ENCODE assay signal across 23 mouse cellular contexts in the genomic region with DNA sequence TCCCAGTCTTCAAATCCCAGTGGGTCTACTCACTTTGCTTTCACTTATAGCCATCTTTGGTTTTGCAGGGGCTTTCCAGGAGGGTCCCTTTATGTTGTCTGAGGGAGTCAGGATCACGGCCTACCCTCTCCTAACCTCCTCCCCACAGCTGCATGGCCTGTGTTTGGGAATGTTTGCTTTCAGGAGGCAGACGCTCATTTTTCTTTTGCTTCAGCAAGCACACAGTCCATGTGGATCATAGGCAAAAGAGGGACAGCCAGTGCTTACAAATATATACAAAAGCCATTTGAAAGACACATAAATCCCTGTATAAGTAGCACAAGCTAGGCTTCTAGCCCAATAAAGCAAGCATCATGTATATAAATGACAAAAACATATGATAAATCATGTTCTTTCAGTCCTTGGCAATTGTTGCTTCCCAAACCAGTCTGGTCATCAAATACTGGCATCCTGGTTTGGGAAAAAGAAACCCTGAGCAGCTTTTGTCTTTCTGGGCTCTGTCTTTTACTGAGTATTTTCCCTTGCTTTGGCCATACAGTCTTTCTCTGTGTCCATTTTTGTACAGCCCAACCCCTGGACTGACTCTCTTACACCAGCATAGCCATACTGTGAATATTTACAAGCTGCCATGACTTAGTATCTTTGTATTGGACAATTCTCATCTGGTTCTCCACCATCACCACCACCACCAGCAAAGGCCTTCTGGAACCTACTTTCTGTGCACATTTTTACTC.
A peak's percentile ranks its signal among the peaks of the same experiment; 100 is the strongest.
DNase-seq lines count a peak whose midpoint lies in the region; ATAC-seq and TF ChIP-seq lines count a peak whose summit lies in the region.
"Had no signal": no experiment of that assay in that cellular context is flagged by ENCODE, and none has a peak within 500 bp of the region (broad histone marks: within the 10 kb centered on the region; RNA-seq: fewer than 3 reads in every experiment).

No protein-coding gene starts in this region.

- no peaks in the 10 kb centered on the region for H3K9me3 ChIP-seq in kidney, postnatal 0 days (replicated peaks; ENCODE audit: low read length)
- no peaks in the 10 kb centered on the region for H3K9me3 ChIP-seq in lung, embryonic 16.5 days (ENCODE audit: control insufficient read depth, low read length)
- H3K9me3 ChIP-seq in stomach, embryonic 15.5 days = no peaks in the 10 kb centered on the region
- H3K9me3 ChIP-seq: embryonic facial prominence, embryonic 15.5 days; forebrain, embryonic 10.5 days; heart, embryonic 12.5 days; hindbrain, embryonic 10.5 days had no signal

- H3K4me3 ChIP-seq in kidney, postnatal 0 days (replicated peaks; ENCODE audit: low read depth, low read length) = no peak overlapping the region
- no peak overlapping the region for H3K4me3 ChIP-seq in lung, embryonic 16.5 days (ENCODE audit: low read length)
- no peak overlapping the region for H3K4me3 ChIP-seq in stomach, embryonic 15.5 days (replicated peaks)
- H3K4me3 ChIP-seq: embryonic facial prominence, embryonic 15.5 days; erythroblast, embryonic 14.5 days; forebrain, embryonic 10.5 days; gastrocnemius, adult 2 months; heart, embryonic 12.5 days; hindbrain, embryonic 10.5 days had no signal

- peak; percentile 14 for DNase-seq in kidney, postnatal 0 days (ENCODE audit: low spot score)
- DNase-seq in kidney, adult 9 months = no peak
- DNase-seq in lung, postnatal 10 days = no peak
- no peak for DNase-seq in layer of hippocampus, postnatal 14 days (ENCODE audit: low spot score in 2 of 2)
- no peak for DNase-seq in embryo, embryonic 10 days (ENCODE audit: low spot score)
- DNase-seq: adrenal gland, adult 2 months; adrenal gland, postnatal 36 days; cerebellum, adult 2 months; cerebellum, postnatal 10 days; embryo, embryonic 11 days; gastrocnemius, adult 2 months; gastrocnemius, postnatal 25 days had no signal

- no peaks in the 10 kb centered on the region for H3K36me3 ChIP-seq in kidney, postnatal 0 days (ENCODE audit: insufficient read depth, low read length)
- H3K36me3 ChIP-seq in lung, embryonic 16.5 days (ENCODE audit: control insufficient read depth, insufficient read depth, low read length) = no peaks in the 10 kb centered on the region
- H3K36me3 ChIP-seq in stomach, embryonic 15.5 days = no peaks in the 10 kb centered on the region
- H3K36me3 ChIP-seq: embryonic facial prominence, embryonic 15.5 days; forebrain, embryonic 10.5 days; heart, embryonic 12.5 days; hindbrain, embryonic 10.5 days had no signal

- H3K27ac ChIP-seq in kidney, postnatal 0 days = no peak overlapping the region
- H3K27ac ChIP-seq in lung, embryonic 16.5 days (ENCODE audit: low read length) = no peak overlapping the region
- H3K27ac ChIP-seq in stomach, embryonic 15.5 days = peak overlapping the region; percentile 57; the same call in 1 of the 2 replicates
- H3K27ac ChIP-seq: embryonic facial prominence, embryonic 15.5 days; forebrain, embryonic 10.5 days; gastrocnemius, adult 2 months; hindbrain, embryonic 10.5 days had no signal

- H3K4me1 ChIP-seq in kidney, postnatal 0 days (replicated peaks; ENCODE audit: insufficient read depth, low read length) = no peaks in the 10 kb centered on the region
- H3K4me1 ChIP-seq in lung, embryonic 16.5 days (replicated peaks; ENCODE audit: control insufficient read depth, insufficient read depth, low read length) = no peaks in the 10 kb centered on the region
- H3K4me1 ChIP-seq in stomach, embryonic 15.5 days = no peaks in the 10 kb centered on the region
- H3K4me1 ChIP-seq: embryonic facial prominence, embryonic 15.5 days; heart, embryonic 12.5 days had no signal

- no peak overlapping the region for H3K4me2 ChIP-seq in kidney, postnatal 0 days (ENCODE audit: low read length)
- H3K4me2 ChIP-seq in lung, embryonic 16.5 days (ENCODE audit: low read depth, low read length) = no peak overlapping the region
- H3K4me2 ChIP-seq in stomach, embryonic 15.5 days = no peak overlapping the region
- H3K4me2 ChIP-seq: embryonic facial prominence, embryonic 15.5 days; heart, embryonic 12.5 days had no signal

- H3K27me3 ChIP-seq in kidney, postnatal 0 days (ENCODE audit: insufficient read depth, low read length) = no peaks in the 10 kb centered on the region
- no peaks in the 10 kb centered on the region for H3K27me3 ChIP-seq in lung, embryonic 16.5 days (ENCODE audit: control insufficient read depth, insufficient read depth, low read depth, low read length)
- no peaks in the 10 kb centered on the region for H3K27me3 ChIP-seq in stomach, embryonic 15.5 days (replicated peaks)
- H3K27me3 ChIP-seq: CH12.LX; embryonic facial prominence, embryonic 15.5 days; heart, embryonic 12.5 days; Patski had no signal

- H3K9ac ChIP-seq in kidney, postnatal 0 days (ENCODE audit: low read depth, low read length) = no peak overlapping the region
- no peak overlapping the region for H3K9ac ChIP-seq in lung, embryonic 16.5 days (ENCODE audit: low read length)
- no peak overlapping the region for H3K9ac ChIP-seq in stomach, embryonic 15.5 days
- H3K9ac ChIP-seq: embryonic facial prominence, embryonic 15.5 days; heart, embryonic 12.5 days had no signal

- no peak for ATAC-seq in kidney, postnatal 0 days (replicated peaks; ENCODE audit: low FRiP score, low read depth)
- ATAC-seq in lung, embryonic 16.5 days (ENCODE audit: low read depth) = peak; percentile 59; the same call in 1 of the 2 replicates
- ATAC-seq in stomach, embryonic 15.5 days (ENCODE audit: insufficient read depth, low FRiP score, low read depth) = peak; percentile 37; the same call in 1 of the 2 replicates
- ATAC-seq: activated CD4-positive, CD25-positive, alpha-beta regulatory T cell, adult 4 months; forebrain, embryonic 14.5 days; Patski had no signal

- TF ChIP-seq CTCF in kidney, postnatal 0 days (IDR thresholded peaks at IDR 0.05; ENCODE audit: low read depth) = no peak

- 35% methylated on average over 2 of the region's 2 CpGs for WGBS in kidney, postnatal 0 days
- WGBS in lung, embryonic 16.5 days = 22% methylated on average over 2 of the region's 2 CpGs
- 22% methylated on average over 2 of the region's 2 CpGs for WGBS in stomach, embryonic 15.5 days
